Mouse (Mus musculus): ENCODE results near the gene Wnt6. TPM values are rescaled to one million over a fixed set of nuclear protein-coding genes. Genes with fewer than 3 reads are reported as not detected.

Wnt6 gene
- polyA plus RNA-seq, 1 experiment from 2014 or later = 4.5 TPM

GRCm38 (mm10) chr1:74800424-74800888, 28.8 kb downstream of the Wnt6 start:
- Histone ChIP-seq H3K9me3 (no peaks in the 10 kb centered on the region), H3K27ac (no peak overlapping the region), H3K27me3 (peaks cover 100% of the 10 kb centered on the region), H3K4me2 (peak overlapping the region; percentile 41), H3K36me3 (replicated peaks) (no peaks in the 10 kb centered on the region), H3K4me1 (peaks cover 73% of the 10 kb centered on the region), H3K9ac (no peak overlapping the region), H3K4me3 (replicated peaks) (peak overlapping the region; percentile 24)
- WGBS = under 1% methylated on average over 29 of the region's 29 CpGs
- no peak for ATAC-seq (ENCODE audit: low FRiP score)

- H3K4me2 ChIP-seq = no peak overlapping the region
- H3K4me3 ChIP-seq (replicated peaks) = no peak overlapping the region
- no peaks in the 10 kb centered on the region for H3K36me3 ChIP-seq (replicated peaks)
- H3K27me3 ChIP-seq = peaks cover 100% of the 10 kb centered on the region
- WGBS = 6% methylated on average over 6 of the region's 6 CpGs
- H3K9ac ChIP-seq = no peak overlapping the region
- no peak overlapping the region for H3K27ac ChIP-seq
- no peaks in the 10 kb centered on the region for H3K9me3 ChIP-seq
- peaks cover 75% of the 10 kb centered on the region for H3K4me1 ChIP-seq
- ATAC-seq (ENCODE audit: low FRiP score) = no peak
Observed at GRCm38 (mm10) chr1:74801631-74802140, 30.0 kb downstream of the Wnt6 start.

GRCm38 (mm10) chr1:74802795-74803656, 31.3 kb downstream of the Wnt6 start:
- Histone ChIP-seq H3K36me3 (replicated peaks) (no peaks in the 10 kb centered on the region), H3K27me3 (peaks cover 100% of the 10 kb centered on the region), H3K27ac (0 out of 2 replicates have a peak overlapping the region, but pooled peaks have one; percentile 1), H3K4me1 (peaks cover 75% of the 10 kb centered on the region), H3K9me3 (no peaks in the 10 kb centered on the region), H3K4me3 (replicated peaks) (peak overlapping the region; percentile 46), H3K4me2 (peak overlapping the region; percentile 78), H3K9ac (peak overlapping the region; percentile 48)
- ATAC-seq (ENCODE audit: low FRiP score) = peak; percentile 57
- under 1% methylated on average over 57 of the region's 57 CpGs for WGBS

GRCm38 (mm10) chr1:74804211-74804870, 32.6 kb downstream of the Wnt6 start:
- Histone ChIP-seq H3K4me1 (peaks cover 72% of the 10 kb centered on the region), H3K27me3 (peaks cover 99% of the 10 kb centered on the region), H3K9me3 (no peaks in the 10 kb centered on the region), H3K9ac (no peak overlapping the region), H3K4me2 (no peak overlapping the region), H3K27ac (no peak overlapping the region), H3K4me3 (replicated peaks) (no peak overlapping the region), H3K36me3 (replicated peaks) (no peaks in the 10 kb centered on the region)
- WGBS = 4% methylated on average over 10 of the region's 10 CpGs
- no peak for ATAC-seq (ENCODE audit: low FRiP score)

DNA sequence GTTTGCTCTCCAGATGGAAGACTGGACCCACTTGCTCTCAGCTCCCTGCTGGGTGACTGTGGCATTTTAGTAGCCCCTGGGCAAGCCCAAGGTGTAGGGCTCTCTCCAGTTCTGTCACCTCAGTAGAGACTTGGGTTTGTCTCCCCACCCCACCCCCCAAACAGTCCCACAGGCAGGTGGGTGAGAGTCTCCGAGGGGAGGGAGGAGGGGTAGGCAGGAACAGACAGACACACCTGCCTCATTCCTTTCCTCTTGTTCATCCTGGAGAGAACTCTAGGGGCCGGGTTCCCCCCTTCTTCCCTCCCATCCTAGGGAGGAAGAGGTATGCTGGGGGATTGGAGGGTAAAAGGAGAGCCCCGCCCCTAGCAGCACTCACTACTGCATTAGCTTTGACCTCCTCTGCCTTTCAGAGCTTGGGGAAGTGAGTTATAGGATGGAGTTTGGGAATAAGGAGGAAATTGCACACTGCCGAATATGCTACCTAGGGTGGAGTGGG, 33.7 kb downstream of the Wnt6 start:
- WGBS = 10% methylated on average over 4 of the region's 4 CpGs
- Histone ChIP-seq H3K4me3 (replicated peaks) (no peak overlapping the region), H3K27ac (no peak overlapping the region), H3K4me1 (peaks cover 65% of the 10 kb centered on the region), H3K9me3 (no peaks in the 10 kb centered on the region), H3K27me3 (peaks cover 97% of the 10 kb centered on the region), H3K4me2 (no peak overlapping the region), H3K36me3 (replicated peaks) (no peaks in the 10 kb centered on the region), H3K9ac (no peak overlapping the region)
- ATAC-seq (ENCODE audit: low FRiP score) = no peak

DNA sequence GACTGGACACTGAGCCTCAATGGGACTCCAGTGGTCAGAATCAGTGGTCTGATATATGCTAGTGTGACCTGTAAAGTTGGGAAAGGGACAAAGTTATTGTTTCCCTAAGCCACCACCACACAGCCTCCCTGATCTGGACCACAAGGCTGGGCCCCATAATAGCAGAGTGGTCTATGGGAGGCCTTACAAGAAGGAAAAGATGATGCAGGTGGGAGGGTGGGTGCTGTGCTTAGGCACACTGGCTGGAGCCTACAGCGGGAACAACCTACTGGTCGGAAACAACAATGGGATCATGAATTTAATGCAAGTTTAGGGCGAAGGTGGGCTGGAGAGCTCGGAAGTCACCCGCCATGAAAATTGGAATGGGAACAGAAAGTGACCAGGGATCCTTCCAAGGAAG, 34.2 kb downstream of the Wnt6 start:
- WGBS = 10% methylated on average over 5 of the region's 5 CpGs
- Histone ChIP-seq H3K36me3 (replicated peaks) (no peaks in the 10 kb centered on the region), H3K4me1 (peaks cover 61% of the 10 kb centered on the region), H3K4me2 (peak overlapping the region; percentile 59; the same call in 1 of the 2 replicates), H3K9me3 (no peaks in the 10 kb centered on the region), H3K27ac (no peak overlapping the region), H3K27me3 (peaks cover 97% of the 10 kb centered on the region), H3K4me3 (replicated peaks) (no peak overlapping the region), H3K9ac (no peak overlapping the region)
- ATAC-seq (ENCODE audit: low FRiP score) = no peak

GRCm38 (mm10) chr1:74806360-74807311, 34.9 kb downstream of the Wnt6 start:
- no peaks in the 10 kb centered on the region for H3K9me3 ChIP-seq
- peak overlapping the region; percentile 32 for H3K4me3 ChIP-seq (replicated peaks)
- H3K4me2 ChIP-seq = peak overlapping the region; percentile 59
- H3K36me3 ChIP-seq (replicated peaks) = no peaks in the 10 kb centered on the region
- H3K27ac ChIP-seq = peak overlapping the region; percentile 65
- peaks cover 59% of the 10 kb centered on the region for H3K4me1 ChIP-seq
- peaks cover 96% of the 10 kb centered on the region for H3K27me3 ChIP-seq
- 1% methylated on average over 33 of the region's 38 CpGs for WGBS
- peak; percentile 47 for ATAC-seq (ENCODE audit: low FRiP score)
- peak overlapping the region; percentile 33; the same call in 1 of the 2 replicates for H3K9ac ChIP-seq

DNA sequence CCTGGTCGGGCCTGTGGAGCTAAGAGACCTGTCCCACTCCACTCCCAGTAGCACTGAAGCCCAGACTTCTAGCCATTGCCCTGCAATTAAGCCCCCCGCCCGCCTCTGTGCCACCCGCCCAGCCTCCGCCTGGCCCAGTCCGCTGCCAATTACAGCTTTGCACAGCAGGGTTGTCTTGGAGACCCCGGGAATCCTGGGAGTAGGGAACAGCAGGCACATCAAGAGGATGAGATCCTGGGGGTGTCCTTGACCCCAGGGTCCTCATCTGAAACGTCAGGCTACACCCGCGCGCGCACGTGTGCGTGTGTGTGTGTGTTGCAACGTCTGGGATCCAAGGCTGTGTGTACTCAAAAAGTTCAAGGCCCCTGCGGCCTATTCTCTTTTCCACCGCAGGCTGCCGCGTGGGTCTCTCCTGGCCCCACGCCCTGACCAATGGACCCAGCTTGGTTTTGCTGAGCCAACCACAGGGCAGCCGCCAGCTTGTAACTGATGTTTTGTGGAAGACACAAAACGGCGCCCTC, 35.9 kb downstream of the Wnt6 start:
- 3% methylated on average over 23 of the region's 23 CpGs for WGBS
- Histone ChIP-seq H3K4me3 (replicated peaks) (peak overlapping the region; percentile 8), H3K4me2 (peak overlapping the region; percentile 59), H3K9me3 (no peaks in the 10 kb centered on the region), H3K9ac (peak overlapping the region; percentile 21; the same call in 1 of the 2 replicates), H3K36me3 (replicated peaks) (no peaks in the 10 kb centered on the region), H3K4me1 (peaks cover 53% of the 10 kb centered on the region), H3K27me3 (peaks cover 90% of the 10 kb centered on the region), H3K27ac (no peak overlapping the region)
- peak; percentile 24 for ATAC-seq (ENCODE audit: low FRiP score)

DNA sequence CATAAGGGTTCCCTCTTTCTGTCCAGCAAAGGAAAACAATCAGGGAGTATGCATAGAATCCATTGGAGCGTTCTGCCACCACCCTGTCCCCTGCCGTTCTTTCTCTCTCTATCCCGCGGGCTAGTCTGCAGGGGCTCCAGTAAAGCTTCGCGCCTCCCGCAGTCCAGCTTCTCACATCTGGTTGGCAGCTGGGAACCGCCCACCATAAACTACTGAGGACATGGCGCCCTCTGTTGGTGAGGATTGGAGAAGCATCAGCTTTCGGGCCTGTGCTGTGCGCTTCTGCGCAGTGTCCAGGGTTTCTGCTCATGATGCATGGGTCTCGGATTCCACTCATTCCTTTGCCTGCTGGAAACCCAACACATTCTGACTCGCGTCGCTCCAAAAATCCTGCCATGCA, 36.4 kb downstream of the Wnt6 start:
- Histone ChIP-seq H3K27me3 (peaks cover 90% of the 10 kb centered on the region), H3K9ac (no peak overlapping the region), H3K9me3 (no peaks in the 10 kb centered on the region), H3K27ac (no peak overlapping the region), H3K4me2 (peak overlapping the region; percentile 59), H3K36me3 (replicated peaks) (no peaks in the 10 kb centered on the region), H3K4me1 (peaks cover 48% of the 10 kb centered on the region), H3K4me3 (replicated peaks) (peak overlapping the region; percentile 8)
- under 1% methylated on average over 16 of the region's 16 CpGs for WGBS
- peak; percentile 75 for ATAC-seq (ENCODE audit: low FRiP score)

GRCm38 (mm10) chr1:74809007-74809406, 37.3 kb downstream of the Wnt6 start:
- Histone ChIP-seq H3K4me2 (no peak overlapping the region), H3K36me3 (replicated peaks) (no peaks in the 10 kb centered on the region), H3K27ac (no peak overlapping the region), H3K9ac (no peak overlapping the region), H3K27me3 (peaks cover 88% of the 10 kb centered on the region), H3K4me3 (replicated peaks) (no peak overlapping the region), H3K9me3 (no peaks in the 10 kb centered on the region), H3K4me1 (peaks cover 39% of the 10 kb centered on the region)
- WGBS = 61% methylated on average over 10 of the region's 10 CpGs
- no peak for ATAC-seq (ENCODE audit: low FRiP score)

DNA sequence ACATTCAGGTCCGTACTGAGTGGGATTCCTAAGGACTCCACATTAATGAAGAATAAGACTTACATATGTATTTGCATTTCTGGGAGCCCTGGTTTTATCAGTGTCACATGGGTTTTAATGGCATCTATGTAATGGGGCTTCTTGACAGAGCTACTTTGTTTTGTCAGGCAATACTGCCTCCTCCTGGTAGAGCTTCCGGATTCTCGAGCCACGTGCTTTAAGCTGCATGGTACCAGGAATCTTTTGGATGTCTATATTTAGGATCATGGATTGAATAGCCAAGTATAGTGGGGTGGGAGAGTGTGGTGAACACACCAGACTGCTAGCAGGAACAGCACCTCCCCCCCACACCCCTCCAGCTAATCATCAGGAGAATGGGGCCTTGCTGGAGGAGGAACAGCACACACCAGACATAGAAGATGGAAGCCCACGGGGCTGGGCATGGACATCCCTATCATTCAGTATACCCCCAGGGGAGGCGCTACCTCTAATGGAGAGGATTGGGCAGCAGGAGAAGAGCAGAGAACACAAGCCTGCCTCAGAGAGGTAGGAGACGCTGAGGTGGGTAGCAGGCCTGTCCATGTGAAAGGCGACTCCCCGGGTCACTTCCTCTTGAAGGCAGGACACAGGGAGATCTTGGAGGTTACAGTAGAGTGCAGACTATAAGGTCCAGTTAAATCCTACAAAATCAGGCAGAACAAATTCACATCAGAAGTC, 43.4 kb downstream of the Wnt6 start:
- WGBS = 75% methylated on average over 9 of the region's 9 CpGs
- no peak for ATAC-seq (ENCODE audit: low FRiP score)
- Histone ChIP-seq H3K4me2 (no peak overlapping the region), H3K9ac (no peak overlapping the region), H3K9me3 (no peaks in the 10 kb centered on the region), H3K27ac (no peak overlapping the region), H3K4me3 (replicated peaks) (no peak overlapping the region), H3K4me1 (peaks cover 12% of the 10 kb centered on the region; the same call in 1 of the 2 replicates), H3K27me3 (peaks cover 28% of the 10 kb centered on the region), H3K36me3 (replicated peaks) (no peaks in the 10 kb centered on the region)
